Mouse (Mus musculus): ENCODE data around the gene Postn.

Postn gene

GRCm38 (mm10) chr3:54420189-54420928, 59.5 kb downstream of the Postn start:
- no peak for DNase-seq (ENCODE audit: low spot score in 2 of 2)

GRCm38 (mm10) chr3:54420983-54421382, 60.1 kb downstream of the Postn start:
- DNase-seq (ENCODE audit: low spot score in 2 of 2), result no peak

GRCm38 (mm10) chr3:54421666-54422065, 60.8 kb downstream of the Postn start:
- no peak for DNase-seq (ENCODE audit: low spot score in 2 of 2)

- DNase-seq (ENCODE audit: low spot score in 2 of 2), result peak in 1 of 2 experiments; percentile 10
These were observed 63.2 kb downstream of the Postn start for GRCm38 (mm10) chr3:54424146-54424545.

GRCm38 (mm10) chr3:54431663-54432062, 70.8 kb downstream of the Postn start:
- DNase-seq (ENCODE audit: low spot score in 2 of 2), result no peak

GRCm38 (mm10) chr3:54432167-54432566, 71.3 kb downstream of the Postn start:
- no peak for DNase-seq (ENCODE audit: low spot score in 2 of 2)

GRCm38 (mm10) chr3:54432605-54433004, 71.7 kb downstream of the Postn start:
- DNase-seq (ENCODE audit: low spot score in 2 of 2), result no peak

- DNase-seq (ENCODE audit: low spot score in 2 of 2), result no peak
These were observed 73.7 kb downstream of the Postn start for GRCm38 (mm10) chr3:54434571-54434970.

- DNase-seq (ENCODE audit: low spot score in 2 of 2), result no peak
These were observed 75.6 kb downstream of the Postn start for GRCm38 (mm10) chr3:54436373-54436964.

Measured in frontal cortex, postnatal 36 days (tissue).